Mouse (Mus musculus) monocyte, adult 5-6 weeks (primary cell): ENCODE measurements around the gene Creb5. TPM values are rescaled to one million over a fixed set of nuclear protein-coding genes. Genes with fewer than 3 reads are reported as not detected.

Experiments
- ATAC-seq: fragments of 153-309, 156-312 bp; replicated peaks from 2 replicates; pipeline ENCODE4 v1.8.0; 2017; ENCODE audit warnings: mild to moderate bottlenecking; ENCODE audit not compliant: low TSS enrichment, insufficient number of reproducible peaks, severe bottlenecking, poor library complexity, low FRiP score
- total RNA-seq: library from RNA; stranded (forward); fragments of 200-1000, 200-491, 200-594 nt; gene quantifications from 3 replicates; pipeline ENCODE4 v1.2.3, GENCODE M21; 2017

Gene Creb5
- 0.19 to 0.75 TPM in 2 of 3 replicates, not detected in the other for total RNA-seq

DNA sequence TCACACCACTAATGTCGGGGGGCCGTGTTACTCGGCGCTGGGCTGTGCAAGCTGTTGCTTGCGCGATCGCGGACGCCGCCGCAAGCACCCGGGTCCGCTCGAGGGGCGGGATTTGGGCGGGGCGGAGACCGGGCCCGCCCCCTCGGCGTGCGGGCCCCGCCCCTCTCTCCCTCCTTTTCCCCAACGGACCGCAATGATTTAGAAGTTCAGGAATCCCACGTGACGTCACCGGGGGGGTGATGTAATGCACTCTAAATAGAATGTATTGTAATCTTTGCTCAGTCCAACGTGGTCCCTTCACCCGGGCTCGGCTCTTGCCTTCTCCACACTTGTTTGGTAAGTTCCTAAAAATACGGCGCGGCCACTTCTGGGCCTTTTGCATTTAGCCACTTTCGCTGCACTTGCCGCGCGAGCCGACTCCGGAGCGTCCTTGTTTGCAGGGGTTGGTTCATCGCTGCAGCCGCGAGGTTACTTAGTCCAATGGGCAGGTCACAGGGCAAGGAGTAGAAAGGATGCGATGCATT, at the start of gene Creb5:
Gene Creb5 (plus strand): TSS at position 233 of the 524 bp plus-strand sequence.
- ATAC-seq, result peak; percentile 10; the same call in 1 of the 2 replicates

DNA sequence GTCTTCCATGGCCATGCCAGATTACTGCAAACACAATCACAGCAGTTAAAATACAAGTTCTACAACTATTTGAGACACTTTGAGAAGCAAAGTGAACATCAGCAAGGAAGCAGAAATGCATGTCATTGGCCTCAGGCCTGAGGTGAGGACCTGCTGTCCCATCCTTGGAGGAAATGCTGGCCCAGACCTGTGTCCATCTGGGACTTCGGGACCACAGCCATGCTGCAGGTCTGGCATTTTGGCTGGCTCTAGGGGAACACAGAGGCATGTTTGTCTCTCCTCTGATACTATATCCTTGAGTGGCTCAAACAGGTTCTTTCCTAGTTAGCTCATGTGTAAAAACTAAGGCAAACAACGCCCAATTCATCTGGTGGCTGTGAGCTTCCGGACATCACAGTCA, 27.2 kb upstream of the Creb5 start:
- ATAC-seq, result no peak

DNA sequence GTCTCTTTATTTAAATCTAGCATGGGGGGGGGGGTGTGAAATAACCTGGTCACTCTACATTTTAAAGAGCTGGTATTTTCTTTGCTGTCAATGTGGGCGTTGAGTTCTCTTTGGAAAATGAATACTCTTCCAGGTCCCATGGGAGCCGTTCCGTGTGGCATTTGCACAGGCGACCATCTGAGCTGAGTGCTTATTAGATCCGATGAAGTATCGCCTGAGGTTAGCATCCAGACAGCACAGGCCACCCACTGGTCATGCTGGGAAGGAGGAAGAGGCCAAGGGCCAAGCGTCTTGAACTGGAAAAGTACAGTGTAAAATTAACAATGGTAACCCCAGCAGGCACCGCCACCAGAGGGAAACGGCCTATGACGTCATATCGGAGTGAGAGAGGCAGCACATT, 24.7 kb upstream of the Creb5 start:
- no peak for ATAC-seq

DNA sequence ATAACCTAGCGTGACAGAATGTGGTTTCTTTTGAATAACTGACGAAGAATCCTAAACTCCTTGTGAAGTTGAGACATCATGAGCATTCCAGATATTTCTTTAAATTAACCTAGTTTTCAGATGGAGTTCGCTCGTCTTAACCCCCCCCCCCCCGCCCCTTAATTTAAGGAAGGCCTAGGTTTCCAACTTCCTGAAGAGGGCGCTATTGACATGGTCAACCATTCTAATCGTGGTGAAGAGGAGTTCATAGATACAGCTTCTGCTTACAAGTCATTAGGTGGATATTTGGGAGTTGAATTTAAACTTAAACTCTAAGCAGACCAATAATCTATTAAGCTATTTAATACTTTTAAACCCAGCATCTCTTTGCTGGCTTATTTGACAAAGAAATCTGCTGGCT, 20.0 kb upstream of the Creb5 start:
- ATAC-seq, result no peak

DNA sequence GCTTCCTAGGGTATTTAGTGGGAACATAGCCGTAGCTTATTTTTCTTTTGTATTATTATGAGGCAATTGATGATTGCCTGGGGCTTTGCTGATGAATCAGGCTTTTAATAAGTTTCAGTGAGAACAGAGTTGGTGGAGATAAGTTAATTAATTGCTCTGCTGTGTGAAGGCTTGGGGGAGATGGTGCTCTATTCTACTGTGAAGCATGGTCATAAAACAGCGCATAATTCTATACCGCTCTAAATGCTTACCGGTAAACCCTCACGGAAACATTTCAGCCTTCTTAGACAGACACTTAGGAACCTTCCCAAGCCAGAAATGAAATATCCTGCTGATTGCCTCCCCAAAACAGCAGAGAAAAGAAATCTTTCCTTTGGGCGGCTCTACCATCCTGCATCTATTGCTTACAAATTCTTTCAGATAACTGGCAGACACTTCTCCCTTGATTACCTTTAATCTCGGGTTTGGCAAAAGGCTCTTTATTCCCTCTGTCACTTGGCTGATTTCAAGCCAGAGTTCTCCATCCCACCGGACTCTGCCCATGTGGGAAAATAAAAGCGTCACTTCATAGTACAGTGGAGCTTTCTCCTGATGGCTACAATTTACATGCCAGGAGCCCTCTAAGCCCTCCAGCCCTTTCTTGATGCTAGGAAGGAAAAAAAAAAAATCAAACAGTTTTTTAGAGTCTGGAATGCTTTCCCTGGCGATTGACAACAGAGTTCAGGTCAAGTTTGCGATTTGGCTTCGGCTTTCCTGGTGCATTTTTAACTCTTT, 19.2 kb upstream of the Creb5 start:
- no peak for ATAC-seq

DNA sequence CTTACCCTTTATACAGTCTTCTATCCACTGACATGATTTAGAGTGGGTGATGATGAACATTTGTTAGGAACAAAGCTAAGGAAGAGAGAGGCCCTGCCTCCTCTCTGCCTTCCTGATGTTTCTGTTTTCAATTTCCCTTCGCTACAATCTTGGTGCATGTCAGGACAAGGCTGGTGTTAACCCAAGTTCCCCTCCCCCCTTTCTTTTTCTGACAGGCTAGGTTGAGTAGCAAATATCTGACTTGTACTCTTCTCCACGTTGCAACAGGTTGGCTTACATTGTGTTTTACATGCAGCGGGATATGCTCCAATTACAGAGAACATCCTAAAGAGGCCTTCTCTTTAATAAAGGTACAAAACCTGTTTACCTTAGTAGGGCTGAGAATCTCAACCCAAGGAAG, 15.9 kb upstream of the Creb5 start:
- no peak for ATAC-seq

DNA sequence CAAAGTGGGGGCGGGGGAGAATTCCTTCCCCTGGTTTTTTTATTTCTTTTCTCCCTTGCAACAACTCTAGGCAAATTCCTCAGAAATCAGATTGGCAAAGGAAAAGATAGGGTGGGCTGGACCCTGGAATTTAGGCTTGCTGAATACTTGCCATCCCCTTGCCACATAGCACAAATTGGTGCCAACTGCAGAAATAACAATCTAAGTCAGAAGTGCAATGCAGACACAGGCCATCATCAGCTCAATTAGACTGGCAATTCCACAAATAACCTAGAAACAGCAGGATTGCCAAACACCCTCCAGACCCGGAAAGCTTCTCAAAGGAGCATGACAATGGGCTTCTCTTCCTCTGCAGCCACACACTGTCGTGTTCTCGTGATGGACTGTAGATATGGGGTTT, 15.4 kb upstream of the Creb5 start:
- no peak for ATAC-seq

DNA sequence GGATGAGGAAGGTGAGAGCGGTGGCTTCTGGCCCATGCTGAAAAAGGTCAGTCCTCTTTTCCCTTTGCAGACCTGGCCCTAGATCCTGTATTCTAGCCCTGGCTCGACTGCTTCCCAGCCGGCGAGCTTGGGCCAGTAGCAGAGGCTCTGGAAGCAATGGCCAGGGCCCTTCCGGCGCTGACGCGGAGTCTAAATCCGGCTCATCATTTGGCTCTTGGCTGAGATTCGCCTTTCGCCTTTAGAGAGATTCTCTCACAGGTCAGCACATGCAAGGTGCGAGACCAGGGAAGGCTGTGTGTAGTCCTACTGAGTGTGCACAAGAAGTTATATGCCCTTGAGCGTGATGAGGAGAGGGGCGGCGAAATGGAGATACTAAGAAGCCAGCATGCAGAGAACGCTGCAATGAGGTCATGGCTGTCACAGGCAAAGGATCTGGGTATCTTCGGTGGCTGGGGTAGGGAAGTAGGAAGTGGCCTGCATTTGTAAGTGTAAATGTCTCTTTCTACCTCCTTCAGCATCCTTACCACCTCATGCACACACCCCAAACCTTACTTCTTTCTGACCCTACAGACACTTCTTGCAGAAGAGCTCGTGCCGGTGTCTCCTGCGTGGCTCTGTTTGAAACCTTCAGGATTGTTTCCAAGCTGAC, 557 bp upstream of the Creb5 start:
- ATAC-seq, result no peak

DNA sequence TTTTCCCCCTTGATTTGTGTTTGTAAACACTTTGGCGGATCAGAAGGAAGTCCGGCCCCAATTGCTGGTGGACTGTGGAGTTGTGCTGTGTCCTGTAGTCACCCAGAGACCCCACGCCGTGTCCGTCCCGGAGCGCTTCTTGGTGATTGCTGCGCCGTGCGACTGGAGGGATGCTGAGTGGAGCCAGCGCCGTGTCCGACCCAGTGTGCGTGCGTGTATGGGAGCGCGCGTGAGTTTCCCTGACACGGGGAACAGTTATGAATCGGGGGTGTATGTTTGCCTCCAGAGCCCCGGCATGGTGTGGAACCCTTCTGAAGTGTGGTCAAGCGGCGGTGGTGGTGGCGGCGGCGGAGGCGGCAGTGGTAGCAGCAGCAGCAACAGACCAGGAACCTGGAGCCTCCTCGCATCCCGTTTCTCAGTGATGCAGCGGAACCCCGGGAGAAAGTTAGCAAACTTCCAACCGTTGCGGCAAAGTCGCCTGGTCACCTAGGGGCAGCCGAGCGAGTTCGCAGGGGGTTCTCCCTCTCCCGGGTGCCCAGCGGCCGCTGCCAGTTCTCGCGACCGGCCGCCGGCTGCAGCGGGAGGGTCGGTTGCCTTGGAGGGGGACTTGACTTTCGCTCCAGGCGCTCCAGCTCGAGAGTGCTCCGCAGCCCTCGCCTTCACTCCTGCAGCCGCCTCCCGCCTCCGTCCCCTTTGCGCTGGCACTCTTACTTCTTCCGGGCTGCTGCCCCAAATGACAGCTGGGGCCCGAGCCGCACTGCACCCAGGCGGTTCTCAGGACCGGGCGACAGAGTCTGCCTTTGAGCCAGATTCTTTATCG, 702 bp downstream of the Creb5 start:
- no peak for ATAC-seq

DNA sequence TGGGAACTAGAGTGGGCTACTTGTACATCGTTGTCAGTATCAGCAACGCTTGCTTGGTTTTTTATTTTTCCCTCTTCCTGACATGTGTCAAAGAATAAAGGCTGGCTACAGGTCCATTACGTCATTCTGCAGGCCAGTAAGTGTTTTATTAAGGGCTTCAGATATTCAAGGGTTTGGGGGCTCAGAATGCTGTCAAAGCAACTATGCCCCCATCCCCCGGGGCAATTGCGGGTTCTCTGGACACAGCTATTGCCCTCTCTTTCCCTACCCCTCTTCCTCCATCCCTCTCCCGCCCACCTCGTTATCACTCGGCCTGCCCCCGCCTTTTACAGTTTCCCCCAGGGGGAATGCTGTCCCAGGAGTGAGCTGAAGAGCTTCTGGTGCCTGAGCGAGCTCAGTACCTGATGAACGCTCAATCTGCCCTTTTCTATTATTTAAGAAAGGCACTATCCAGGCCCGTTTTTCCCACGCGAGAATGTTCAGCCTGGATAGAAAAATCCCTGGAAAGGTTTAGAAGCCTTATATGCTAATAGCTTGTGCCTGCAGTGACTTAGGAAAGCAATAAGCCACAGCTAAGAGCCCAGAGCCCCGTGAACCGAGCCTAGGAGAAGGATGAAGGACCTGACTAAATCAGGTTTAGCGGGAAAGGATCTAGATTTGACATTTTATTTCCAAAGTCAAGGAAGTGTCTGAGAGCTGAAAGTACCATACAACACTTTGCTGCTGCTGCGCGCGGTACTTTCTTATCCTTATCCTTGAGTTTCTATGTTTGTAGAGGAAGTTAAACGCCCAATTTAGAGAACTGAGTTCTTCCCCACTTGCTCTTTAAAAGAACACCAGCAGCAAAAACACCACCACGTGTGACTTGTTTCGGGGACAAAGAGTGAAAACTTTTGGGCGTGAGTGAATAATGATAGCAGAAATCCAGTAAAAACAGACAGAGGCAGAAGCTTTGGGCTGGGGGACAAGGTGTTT, 1.8 kb downstream of the Creb5 start:
- no peak for ATAC-seq

DNA sequence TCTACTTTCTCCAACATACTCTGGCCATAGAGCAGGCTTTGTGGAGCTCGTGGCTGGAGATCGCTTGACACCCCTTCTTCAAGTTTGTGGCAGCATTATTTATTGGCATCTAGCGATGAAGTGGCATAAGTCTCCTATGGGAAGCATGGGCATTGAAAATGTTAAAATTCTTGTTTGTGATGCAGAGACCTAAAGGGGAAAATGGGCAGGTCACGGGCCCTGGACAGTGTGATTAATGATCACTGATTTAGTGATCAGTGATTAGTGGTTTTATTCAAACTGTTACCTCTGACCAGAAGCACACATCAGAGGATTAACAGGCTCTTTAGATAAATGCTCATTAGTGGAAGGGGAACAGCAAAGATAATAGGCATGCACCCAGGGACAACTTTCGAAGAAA, 2.6 kb downstream of the Creb5 start:
- no peak for ATAC-seq

DNA sequence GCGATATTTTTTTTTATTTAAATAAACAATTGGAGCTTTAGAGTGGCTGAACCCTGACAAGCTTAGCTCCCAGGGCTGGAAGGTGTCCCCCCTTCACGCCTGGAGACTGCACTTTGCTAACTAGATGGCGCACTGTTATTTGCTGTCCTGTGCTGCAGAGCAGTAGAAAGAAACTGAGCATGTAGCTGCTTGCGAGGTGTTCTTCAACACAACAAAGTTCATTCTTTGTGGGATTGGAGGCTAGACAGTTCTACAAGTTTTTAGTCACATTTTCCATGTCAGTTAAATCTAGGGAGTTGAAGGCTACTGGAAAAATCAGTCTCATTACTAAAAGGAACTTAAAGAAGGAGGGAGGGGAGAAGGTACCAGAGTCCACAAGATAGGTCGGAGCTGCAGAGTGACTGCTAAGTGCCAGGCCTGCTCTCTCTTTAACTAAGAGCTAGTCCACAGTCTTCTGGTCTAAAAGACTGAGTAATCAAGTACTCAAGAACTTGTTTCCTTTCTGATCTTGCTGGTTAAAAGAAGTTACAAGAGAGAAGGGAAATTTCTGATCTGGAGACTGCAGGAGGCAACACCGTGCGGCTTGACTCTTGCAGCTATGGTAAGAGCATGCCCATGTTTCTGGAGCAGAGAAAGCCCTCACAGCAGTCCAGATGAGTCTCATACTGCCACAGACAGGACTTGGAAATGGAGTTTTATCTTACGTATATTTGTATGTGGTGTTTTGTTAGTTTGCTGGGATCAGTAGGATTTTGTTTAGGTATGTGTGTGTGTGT, 3.3 kb downstream of the Creb5 start:
- no peak for ATAC-seq

DNA sequence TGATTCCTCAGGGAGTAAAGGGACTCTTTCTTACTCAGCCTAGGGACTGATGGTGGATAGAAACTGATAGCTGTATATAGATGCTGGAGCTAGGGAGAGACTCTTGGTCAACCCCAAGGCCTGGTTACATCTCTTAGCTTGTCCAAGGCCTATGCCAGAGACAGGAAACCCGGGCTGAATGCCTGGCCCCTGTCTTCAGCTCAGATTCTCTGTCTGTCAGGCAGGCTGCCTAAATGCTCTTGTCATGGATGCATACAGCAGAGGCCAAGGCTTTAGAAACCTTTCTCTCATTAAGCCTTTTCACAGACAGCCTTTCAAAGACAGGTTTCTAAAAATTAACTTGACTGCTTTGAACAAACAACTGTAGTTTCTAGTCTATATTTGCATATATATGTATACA, 5.9 kb downstream of the Creb5 start:
- ATAC-seq, result no peak

DNA sequence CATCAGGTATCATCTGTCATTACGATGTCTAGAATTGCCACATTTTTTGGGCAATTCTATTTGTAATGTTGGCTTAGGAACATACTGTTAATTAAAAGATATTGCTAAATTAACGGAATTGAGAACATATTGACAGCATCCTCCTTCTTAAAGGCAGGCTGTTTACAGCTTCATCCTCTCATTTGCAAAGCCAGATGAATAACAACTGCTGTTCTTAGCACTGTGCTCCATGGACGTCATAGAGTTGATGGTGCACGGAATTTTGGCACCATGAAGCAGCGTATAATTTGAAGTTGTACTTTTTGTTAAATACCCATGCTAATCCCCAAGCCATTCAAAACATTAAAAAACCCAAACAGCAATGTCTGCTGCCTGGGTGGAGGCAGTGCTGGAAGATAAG, 10.8 kb downstream of the Creb5 start:
- ATAC-seq, result no peak

DNA sequence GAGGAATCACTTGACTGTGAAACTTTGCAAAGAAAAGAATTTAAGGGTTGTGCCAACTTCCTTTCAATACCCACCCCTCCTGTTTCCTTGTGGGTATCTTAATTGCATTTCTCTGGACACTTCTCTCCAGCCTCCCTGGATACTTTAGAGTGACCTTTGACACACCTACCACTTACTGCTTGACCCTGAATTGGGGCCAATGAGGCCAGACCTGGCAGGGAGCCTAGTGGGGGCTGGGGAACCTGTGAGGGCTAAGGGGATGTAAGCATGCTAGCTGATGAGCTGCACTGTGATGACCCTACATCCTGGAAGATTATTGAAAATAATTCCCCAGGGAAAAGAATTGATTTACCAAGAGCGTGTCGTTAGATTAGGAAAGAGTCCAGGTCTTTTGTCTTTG, 17.1 kb downstream of the Creb5 start:
- no peak for ATAC-seq

DNA sequence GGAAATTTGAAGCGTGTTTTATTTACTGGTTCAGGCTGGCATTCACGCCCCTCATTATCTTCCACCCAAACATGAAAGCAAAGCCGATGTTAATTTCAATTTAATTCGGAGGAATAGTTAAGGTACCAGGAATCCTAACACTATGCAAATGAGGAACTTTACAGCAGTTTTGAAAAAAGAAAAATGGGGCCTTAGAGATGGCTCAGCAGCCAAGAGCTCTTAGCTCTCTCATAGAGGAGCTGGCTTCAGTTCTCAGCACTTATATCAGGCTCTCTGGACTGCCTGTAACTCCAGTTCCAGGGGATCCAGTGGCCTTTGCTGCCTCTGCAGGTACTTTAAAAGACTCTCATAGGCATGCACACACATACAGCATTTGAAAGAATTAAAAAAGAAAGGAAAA, 19.1 kb downstream of the Creb5 start:
- ATAC-seq, result no peak

DNA sequence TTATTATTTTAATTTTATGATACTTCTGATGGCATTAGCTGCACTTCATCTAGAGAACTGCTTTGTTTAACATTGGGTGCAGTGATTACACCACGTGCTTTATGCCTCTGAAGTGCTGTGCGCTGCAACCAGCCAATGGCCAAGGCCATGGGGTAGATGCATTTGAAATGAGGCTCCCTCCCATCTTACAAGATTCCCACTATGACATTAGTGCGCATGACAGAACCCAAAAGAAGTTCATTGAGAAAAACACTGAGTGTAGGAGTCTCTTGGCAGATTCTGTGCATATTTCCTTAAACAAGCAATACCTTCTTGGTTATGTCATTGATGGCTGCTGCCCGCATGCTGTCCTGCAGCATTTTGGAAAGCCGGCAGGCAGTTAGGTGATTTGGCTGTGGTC, 19.6 kb downstream of the Creb5 start:
- no peak for ATAC-seq

DNA sequence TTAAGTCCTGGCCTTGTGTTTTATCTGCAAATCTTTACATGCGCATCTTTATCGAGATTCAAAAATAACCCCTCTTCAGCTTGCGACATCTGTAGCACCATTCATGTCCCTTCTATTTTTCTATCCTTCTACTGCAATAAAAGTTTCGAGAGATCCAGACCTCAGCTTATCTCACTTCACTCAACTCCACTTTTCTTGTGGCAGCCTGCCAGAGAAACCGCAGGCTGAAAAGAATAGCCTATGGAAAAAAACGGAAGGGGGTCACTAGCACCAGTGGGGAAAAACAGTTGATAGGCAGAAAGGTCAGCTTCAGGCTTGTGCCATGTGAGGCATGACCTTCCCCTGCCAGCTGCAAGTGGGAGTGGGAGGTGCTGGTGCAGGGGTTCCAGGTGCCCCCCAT, 21.6 kb downstream of the Creb5 start:
- ATAC-seq, result no peak
